Mouse (Mus musculus) CD4-positive naive resting alpha-beta T cell, adult 76 days (primary cell): ENCODE measurements around the gene Olfr730. TPM values are rescaled to one million over a fixed set of nuclear protein-coding genes. Genes with fewer than 3 reads are reported as not detected.

Experiments
- total RNA-seq: library from RNA; stranded (reverse); gene quantifications from one replicate; pipeline ENCODE4 v1.2.4, GENCODE M21; 2023

Gene Olfr730
- not detected for total RNA-seq

DNA sequence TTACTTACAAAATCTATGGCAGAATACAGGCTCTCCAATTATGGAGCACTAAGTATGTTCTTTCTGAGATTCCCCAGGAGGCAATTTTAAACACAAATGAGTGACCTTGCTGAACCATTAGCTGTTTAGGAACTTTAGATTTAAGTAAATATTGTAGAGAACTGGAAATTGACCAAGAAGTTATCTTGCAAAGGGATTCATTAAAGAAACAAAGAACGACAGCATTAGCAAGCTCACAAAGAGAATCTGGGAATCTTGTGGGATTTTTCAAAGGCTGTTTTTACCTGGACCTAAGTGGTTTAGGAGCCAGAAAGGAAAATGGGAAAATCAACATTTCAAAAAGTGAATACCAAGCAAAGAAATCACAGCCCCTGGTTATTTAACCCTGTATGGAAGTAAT lies at the start of gene Olfr730:
Gene Olfr730, minus strand, starts transcription at position 101 of the 400 bp plus-strand sequence.

DNA sequence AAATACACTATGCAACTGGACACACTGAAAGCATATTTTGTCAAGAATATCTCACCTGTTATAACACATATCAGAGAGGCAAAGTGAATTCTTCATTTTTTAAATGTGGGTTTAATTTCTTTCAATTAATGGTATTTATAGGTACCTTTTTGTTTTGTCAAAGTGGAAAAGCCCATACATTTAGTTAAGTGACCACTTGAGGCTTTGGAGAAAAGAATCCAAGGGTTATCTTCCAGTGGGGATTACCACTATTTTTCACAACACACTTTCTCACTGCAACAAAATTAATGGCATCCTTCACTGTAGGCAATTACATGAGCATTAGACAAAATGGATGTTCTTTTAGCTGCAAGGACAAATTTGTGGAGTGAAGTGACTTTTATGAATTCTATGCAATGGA lies 35.2 kb downstream of the Olfr730 start, which contains the start of gene Olfr729:
Gene Olfr729, minus strand, starts transcription at position 101 of the 400 bp plus-strand sequence.

DNA sequence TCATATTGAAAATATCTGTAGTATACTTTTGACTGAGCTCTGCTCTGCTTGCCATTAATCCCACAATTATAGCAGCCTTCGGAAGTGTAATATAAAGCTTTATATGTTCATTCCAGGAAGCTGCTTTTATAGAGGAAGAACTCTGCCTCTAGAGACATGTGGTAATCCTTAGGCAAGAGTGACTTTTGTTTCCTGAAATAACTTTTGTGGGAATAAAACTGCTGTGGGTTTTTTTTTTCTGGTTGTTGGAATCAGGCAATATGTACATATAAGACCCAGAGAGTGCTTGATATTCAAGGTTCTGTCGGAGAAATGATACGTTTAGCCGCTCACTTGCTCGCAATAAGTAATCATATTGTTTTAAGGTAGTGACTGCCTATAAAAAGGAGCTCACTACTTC lies 45.4 kb downstream of the Olfr730 start, which contains the start of gene Olfr728:
Gene Olfr728, minus strand, starts transcription at position 101 of the 400 bp plus-strand sequence.

Other genes with a start within 250 kb of the Olfr730 start
- not detected for gene Olfr724, start 224.9 kb downstream of the Olfr730 start, total RNA-seq
- not detected for gene Olfr725, start 147.8 kb downstream of the Olfr730 start, total RNA-seq
- not detected for gene Olfr726, start 97.2 kb downstream of the Olfr730 start, total RNA-seq
- not detected for gene Olfr727, start 65.0 kb downstream of the Olfr730 start, total RNA-seq
- gene Olfr728, start 45.5 kb downstream of the Olfr730 start, total RNA-seq = not detected
- not detected for gene Olfr729, start 35.3 kb downstream of the Olfr730 start, total RNA-seq
- not detected for gene Olfr731, start 53.7 kb upstream of the Olfr730 start, total RNA-seq
- not detected for gene Olfr732, start 96.0 kb upstream of the Olfr730 start, total RNA-seq
- gene Olfr733, start 113.3 kb upstream of the Olfr730 start, total RNA-seq = not detected
- gene Olfr734, start 138.6 kb upstream of the Olfr730 start, total RNA-seq = not detected
- gene Olfr735, start 160.7 kb upstream of the Olfr730 start, total RNA-seq = not detected
- gene Tlr11, start 169.7 kb upstream of the Olfr730 start, total RNA-seq = 0.23 TPM
- gene Olfr736, start 193.0 kb upstream of the Olfr730 start, total RNA-seq = not detected
- not detected for gene Olfr738, start 219.4 kb upstream of the Olfr730 start, total RNA-seq
- gene Olfr739, start 230.4 kb upstream of the Olfr730 start, total RNA-seq = not detected